Mouse (Mus musculus) hematopoietic stem cell, adult 5-6 weeks (primary cell): ENCODE data around the gene Prps2. TPM values are rescaled to one million over a fixed set of nuclear protein-coding genes. Genes with fewer than 3 reads are reported as not detected.
"Not testable (repeated sequence)": the region's sequence is repeated elsewhere in the genome, so short reads cannot be mapped to it uniquely, and the experiment has no call there.

Experiments
- ATAC-seq, 2 experiments: fragments of 125-278 bp in 1 of 2; replicated peaks in 1 of 2; 2 replicates each; pipeline ENCODE4 v1.8.0; 2016 to 2017; ENCODE audit warnings: inconsistent platforms in 2 of 2, mild to moderate bottlenecking in 2 of 2, moderate number of reproducible peaks in 2 of 2, low read depth in 1 of 2, moderate TSS enrichment in 1 of 2; ENCODE audit not compliant: low FRiP score in 2 of 2, poor library complexity in 2 of 2, severe bottlenecking in 2 of 2, insufficient read depth in 1 of 2, low TSS enrichment in 1 of 2
- total RNA-seq: library from RNA; stranded (forward); fragments of 172-1452, 232-1000 nt; gene quantifications from 2 replicates; pipeline ENCODE4 v1.2.3, GENCODE M21; 2017

Gene Prps2
- total RNA-seq, 1 experiment from 2014 or later, result 71.5 TPM

DNA sequence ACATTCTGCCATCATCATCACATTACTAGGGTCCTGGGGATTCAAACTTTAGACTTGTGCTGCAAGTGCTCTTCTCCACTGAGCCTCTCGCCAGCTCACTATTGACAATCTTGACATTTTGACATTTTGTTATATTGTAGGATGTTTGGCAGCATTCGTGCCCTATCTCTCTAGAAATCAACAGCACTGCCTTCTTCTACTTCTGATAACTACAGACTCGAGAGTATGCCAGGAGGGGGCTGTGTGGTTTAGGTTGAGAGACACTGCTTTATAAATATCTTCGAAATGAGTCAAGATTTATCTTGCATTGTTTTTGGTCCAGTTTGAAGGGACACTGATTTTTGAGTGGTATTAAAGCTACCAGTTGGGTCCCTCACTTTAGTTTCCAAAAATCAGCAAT lies 51.6 kb downstream of the Prps2 start:
- no peak for ATAC-seq

GRCm38 (mm10) chrX:167330399-167330798 lies 52.1 kb downstream of the Prps2 start, which contains the start of gene Tlr7:
TSS of gene Tlr7 (minus strand) at chrX:167330558.
- peak; percentile 56 to 80; a peak in 3 of 4 replicates for ATAC-seq

GRCm38 (mm10) chrX:167329620-167330019 lies 52.9 kb downstream of the Prps2 start:
- ATAC-seq, result no peak

DNA sequence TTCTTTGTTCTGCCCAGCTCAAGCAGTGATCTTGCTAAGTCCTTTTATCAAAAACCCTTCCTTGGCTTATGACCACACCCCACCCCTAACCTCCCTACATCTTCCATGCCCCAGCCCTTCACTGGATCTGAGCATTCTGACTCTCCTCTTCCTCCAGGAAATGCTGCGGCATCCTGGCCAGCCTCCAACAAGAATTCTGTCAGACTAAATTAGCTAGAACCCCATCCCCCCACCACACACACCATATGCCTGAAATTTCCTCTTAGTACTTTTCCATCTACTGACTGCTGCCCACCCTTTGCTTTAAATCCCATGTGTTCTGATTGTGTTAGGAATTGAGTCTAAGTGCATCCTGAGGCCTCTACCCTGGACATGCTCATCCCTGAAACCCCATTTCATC lies 53.5 kb downstream of the Prps2 start:
- ATAC-seq, result no peak

DNA sequence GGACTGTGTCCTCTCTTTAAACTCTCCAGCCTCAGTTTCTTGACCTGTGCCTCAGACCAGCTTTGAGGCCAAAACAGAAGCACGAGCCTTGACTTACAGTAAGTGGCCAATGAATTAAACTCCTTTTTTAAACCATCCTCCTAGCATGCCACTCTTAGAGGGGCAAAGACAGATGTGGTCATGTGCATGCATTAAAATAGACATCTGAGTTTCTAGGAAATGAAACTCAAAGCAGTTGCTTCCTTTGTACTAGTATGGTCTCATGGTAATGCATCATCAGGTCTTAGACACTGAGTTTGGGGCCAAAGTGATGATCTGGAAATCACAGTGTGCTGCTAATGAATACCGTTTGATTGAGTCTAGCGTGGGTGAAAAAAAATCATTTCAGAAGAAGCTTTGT lies 54.0 kb downstream of the Prps2 start:
- ATAC-seq, result no peak

GRCm38 (mm10) chrX:167323742-167324141 lies 58.8 kb downstream of the Prps2 start:
- no peak for ATAC-seq

DNA sequence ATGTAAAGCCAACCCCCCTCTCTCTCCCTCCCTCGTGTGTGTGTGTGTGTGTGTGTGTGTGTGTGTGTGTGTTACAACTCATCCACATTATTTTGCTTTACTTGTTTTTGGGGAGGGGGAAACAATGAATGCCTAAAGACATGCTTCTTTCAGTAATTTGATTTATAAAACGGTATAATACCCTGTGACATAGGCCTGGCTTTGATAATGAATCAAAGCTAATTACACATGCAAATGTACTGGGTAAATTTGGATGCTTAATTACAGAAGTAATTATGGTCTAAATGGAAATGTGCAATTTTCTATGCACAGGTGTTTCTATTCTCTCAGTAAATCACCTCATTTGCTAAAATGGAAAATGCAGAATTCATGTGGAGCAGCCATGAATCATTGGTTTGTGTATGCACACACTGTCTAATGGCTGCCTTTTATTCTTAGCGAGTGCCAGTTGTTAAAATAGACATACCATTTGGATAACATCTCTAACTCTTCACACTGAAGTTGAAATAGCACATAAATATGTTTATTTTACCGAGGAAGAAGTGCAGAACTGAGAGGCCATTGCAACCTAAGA lies 61.2 kb downstream of the Prps2 start:
- ATAC-seq, result no peak

- ATAC-seq, result peak; percentile 85
Measured at GRCm38 (mm10) chrX:167318819-167319396, 63.6 kb downstream of the Prps2 start.

DNA sequence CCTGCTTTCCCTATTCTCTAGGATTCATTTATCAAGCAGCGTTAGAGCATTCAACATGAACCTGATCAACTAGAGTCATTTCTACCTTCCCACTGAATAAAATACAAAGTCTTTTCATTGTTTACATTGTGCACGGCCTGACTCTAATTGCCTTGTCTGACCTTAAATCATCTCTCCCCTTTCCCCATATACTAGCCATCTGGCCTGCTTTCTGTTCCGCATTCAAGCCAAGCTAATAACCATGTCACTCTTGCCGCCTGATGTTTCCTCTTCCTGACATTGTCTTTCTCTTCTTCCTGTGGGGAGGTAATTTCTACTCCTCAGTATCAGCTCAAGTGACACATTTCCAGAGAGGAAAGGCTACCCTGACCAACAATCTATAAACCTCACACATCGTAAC lies 66.8 kb downstream of the Prps2 start:
- ATAC-seq, result peak; percentile 72 to 73

- ATAC-seq, result no peak
Measured at GRCm38 (mm10) chrX:167315093-167315726, 67.3 kb downstream of the Prps2 start.

DNA sequence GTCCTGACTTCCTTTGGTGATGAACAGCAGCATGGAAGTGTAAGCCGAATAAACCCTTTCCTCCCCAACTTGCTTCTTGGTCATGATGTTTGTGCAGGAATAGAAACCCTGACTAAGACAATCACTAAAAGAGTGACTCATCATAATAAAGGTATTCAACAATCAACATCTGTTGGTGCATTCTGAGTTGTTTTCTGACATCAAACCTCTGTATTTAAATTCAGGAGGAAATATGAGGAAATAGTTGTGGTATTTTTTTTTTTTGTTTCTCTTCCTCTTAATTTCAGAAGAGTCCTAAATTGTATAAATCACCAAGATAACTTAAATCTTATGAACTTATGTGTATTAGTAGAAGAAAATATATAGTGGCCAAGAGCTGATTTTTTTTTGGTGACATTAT lies 80.5 kb downstream of the Prps2 start:
- ATAC-seq, result not testable (repeated sequence)

Other genes starting within 250 kb of the Prps2 start
- gene Tmsb4x, start 173.4 kb downstream of the Prps2 start, total RNA-seq, result 644 and 1,558 TPM in 2 replicates
- gene Tlr8, start 118.4 kb downstream of the Prps2 start, total RNA-seq, result 0.74 and 2.8 TPM in 2 replicates
- gene Tlr7, start 52.2 kb downstream of the Prps2 start, total RNA-seq, result 9.2 and 17.6 TPM in 2 replicates